Mouse (Mus musculus): ENCODE measurements around the gene Tgfb2.

GRCm38 (mm10) chr1:186705203-186705914, 430 bp downstream of the Tgfb2 start:
- no peak for TF ChIP-seq NANOG (IDR thresholded peaks at IDR 0.05; ENCODE audit: borderline replicate concordance, low read length)
- TF ChIP-seq CTCF (conservative IDR thresholded peaks at IDR 0.05; ENCODE audit: low read length) = no peak
